Mouse (Mus musculus): ENCODE data around the gene Actb. TPM values are rescaled to one million over a fixed set of nuclear protein-coding genes. Genes with fewer than 3 reads are reported as not detected.

The Actb gene
- polyA plus RNA-seq, 1 experiment from 2014 or later = 15,839 TPM

DNA sequence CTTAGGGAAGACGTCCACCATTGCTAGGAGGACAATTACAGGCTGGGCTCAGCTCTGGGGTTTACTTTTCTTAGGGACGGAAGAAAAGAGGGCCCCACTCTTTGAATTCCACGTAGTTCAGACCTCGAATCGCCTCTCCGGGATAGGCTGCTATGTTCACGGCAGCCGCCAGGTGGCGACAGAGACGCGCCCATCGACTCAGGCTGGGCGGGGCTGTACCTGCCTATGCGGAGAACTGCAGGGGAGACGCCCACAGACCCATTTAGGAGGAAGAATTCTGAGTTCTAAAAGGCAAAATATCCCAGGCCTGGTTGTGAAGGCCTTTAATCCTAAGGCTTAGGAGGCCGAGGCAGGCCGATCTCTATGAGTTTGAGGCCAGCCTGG is 29.8 kb upstream of the Actb start:
- 4% methylated on average over 17 of the region's 17 CpGs for WGBS
- 0 out of 2 replicates have a peak overlapping the region, but pooled peaks have one; percentile 12 for H3K4me3 ChIP-seq (ENCODE audit: low read depth, low read length)
- peak overlapping the region; percentile 28 for H3K4me2 ChIP-seq (ENCODE audit: low read depth)
- ATAC-seq (ENCODE audit: insufficient read depth, low FRiP score, low TSS enrichment) = peak; percentile 41; the same call in 1 of the 2 replicates
- H3K9me3 ChIP-seq (ENCODE audit: control insufficient read depth, low read length) = no peaks in the 10 kb centered on the region
- peak overlapping the region; percentile 41 for H3K9ac ChIP-seq (ENCODE audit: low read length)
- H3K4me1 ChIP-seq (ENCODE audit: control insufficient read depth, insufficient read depth, low read length) = no peaks in the 10 kb centered on the region
- no peaks in the 10 kb centered on the region for H3K36me3 ChIP-seq (ENCODE audit: control insufficient read depth, insufficient read depth, low read length)
- no peaks in the 10 kb centered on the region for H3K27me3 ChIP-seq (ENCODE audit: control insufficient read depth, insufficient read depth, low read length)
- DNase-seq (ENCODE audit: low spot score) = peak; percentile 85
- H3K27ac ChIP-seq (ENCODE audit: low read depth, low read length) = no peak overlapping the region

DNA sequence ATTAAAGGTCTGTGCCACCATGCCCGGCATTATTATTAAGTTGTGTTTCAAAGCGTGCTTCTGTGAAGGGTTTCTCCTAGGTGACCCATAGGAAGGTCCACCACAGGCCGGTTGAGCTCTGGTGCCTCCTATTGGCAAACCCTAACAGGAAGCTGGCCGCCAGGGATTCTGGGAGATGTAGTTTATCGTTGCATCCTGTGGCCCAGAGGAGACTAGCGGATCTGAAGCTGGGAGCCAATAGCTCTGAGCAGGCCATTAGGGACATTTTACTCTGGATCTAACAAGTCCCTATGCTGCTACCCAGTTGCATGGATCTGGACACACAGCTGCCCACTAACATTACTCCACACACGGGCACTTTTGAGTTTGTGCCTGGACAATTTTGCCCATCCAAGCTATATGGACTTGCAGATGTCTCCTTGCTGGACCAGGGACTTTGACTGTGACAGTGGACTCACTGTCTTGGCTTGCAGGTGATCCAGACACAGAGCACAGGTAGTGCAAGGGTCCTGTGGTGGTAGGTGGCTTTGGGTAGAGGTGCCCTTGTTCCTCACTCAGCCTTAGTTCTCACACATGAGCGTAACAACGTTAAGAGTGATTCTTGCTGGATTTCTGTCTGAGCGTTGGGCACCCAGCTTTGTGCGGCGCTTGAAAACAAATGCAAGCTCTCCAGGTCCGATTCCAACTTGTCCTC is 29.2 kb upstream of the Actb start:
- Histone ChIP-seq H3K27me3 (ENCODE audit: control insufficient read depth, insufficient read depth, low read length) (no peaks in the 10 kb centered on the region), H3K4me1 (ENCODE audit: control insufficient read depth, insufficient read depth, low read length) (no peaks in the 10 kb centered on the region), H3K4me3 (ENCODE audit: low read depth, low read length) (0 out of 2 replicates have a peak overlapping the region, but pooled peaks have one; percentile 12), H3K27ac (ENCODE audit: low read depth, low read length) (no peak overlapping the region), H3K9me3 (ENCODE audit: control insufficient read depth, low read length) (no peaks in the 10 kb centered on the region), H3K36me3 (ENCODE audit: control insufficient read depth, insufficient read depth, low read length) (no peaks in the 10 kb centered on the region), H3K4me2 (ENCODE audit: low read depth) (peak overlapping the region; percentile 28), H3K9ac (ENCODE audit: low read length) (peak overlapping the region; percentile 41)
- ATAC-seq (ENCODE audit: insufficient read depth, low FRiP score, low TSS enrichment) (peak; percentile 65), DNase-seq (ENCODE audit: low spot score) (peak; percentile 87)
- 20% methylated on average over 13 of the region's 13 CpGs for WGBS

DNA sequence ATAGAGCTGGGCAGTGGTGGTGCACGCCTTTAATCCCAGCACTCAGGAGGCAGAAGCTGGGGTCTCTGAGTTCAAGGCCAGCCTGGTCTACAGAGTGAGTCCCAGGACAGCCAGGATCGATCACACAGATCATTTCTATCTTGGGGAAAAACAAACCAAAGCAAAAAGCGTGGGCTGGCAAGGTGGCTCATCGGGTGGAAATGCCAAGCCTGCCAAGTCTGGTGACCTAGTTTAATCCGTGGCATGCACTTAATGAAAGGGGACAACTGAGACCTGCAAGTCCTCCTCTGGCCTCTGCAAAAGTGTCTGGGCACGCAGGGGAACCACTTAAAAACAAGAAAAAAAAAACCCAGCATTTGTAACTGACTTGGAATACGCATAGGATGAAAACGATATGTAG is 26.2 kb upstream of the Actb start:
- ATAC-seq (ENCODE audit: insufficient read depth, low FRiP score, low TSS enrichment) (no peak), DNase-seq (ENCODE audit: low spot score) (no peak)
- Histone ChIP-seq H3K9ac (ENCODE audit: low read length) (no peak overlapping the region), H3K9me3 (ENCODE audit: control insufficient read depth, low read length) (no peaks in the 10 kb centered on the region), H3K27me3 (ENCODE audit: control insufficient read depth, insufficient read depth, low read length) (0 out of 2 replicates have a peak, but pooled peaks cover 3% of the 10 kb centered on the region), H3K4me2 (ENCODE audit: low read depth) (no peak overlapping the region), H3K36me3 (ENCODE audit: control insufficient read depth, insufficient read depth, low read length) (no peaks in the 10 kb centered on the region), H3K4me3 (ENCODE audit: low read depth, low read length) (no peak overlapping the region), H3K27ac (ENCODE audit: low read depth, low read length) (no peak overlapping the region), H3K4me1 (ENCODE audit: control insufficient read depth, insufficient read depth, low read length) (peaks cover 3% of the 10 kb centered on the region; the same call in 1 of the 2 replicates)
- WGBS = 82% methylated on average over 8 of the region's 8 CpGs

DNA sequence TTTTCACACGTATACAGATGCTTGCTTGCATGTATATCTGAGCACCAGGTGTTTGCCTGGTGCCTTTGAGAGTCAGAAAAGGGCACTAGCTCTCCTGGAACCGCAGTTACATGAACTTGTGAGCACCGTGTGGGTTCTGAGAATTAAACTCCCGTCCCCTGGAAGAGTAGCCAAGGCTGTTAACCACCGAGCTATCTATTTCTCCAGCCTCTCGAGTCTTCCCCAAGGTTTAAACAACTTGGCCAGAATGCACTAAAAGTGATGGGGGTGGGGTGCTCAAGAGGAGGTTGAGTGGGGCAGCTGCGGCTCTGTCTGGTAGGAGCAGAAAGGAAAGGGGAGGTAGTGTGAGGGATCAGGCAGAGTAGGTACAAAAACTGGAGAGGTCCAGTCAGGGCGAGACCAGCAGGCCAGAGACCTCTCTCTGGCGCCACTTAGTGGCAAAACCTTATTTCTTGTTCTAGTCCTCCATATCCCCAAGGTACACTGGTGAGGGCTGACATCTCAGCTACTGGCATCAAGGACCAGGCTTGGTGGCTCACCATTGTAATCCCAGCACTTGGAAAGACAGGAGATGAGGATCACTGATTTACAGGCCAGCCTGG is 25.6 kb upstream of the Actb start:
- Histone ChIP-seq H3K4me2 (ENCODE audit: low read depth) (no peak overlapping the region), H3K9ac (ENCODE audit: low read length) (no peak overlapping the region), H3K4me1 (ENCODE audit: control insufficient read depth, insufficient read depth, low read length) (peaks cover 3% of the 10 kb centered on the region; the same call in 1 of the 2 replicates), H3K9me3 (ENCODE audit: control insufficient read depth, low read length) (no peaks in the 10 kb centered on the region), H3K4me3 (ENCODE audit: low read depth, low read length) (no peak overlapping the region), H3K27me3 (ENCODE audit: control insufficient read depth, insufficient read depth, low read length) (0 out of 2 replicates have a peak, but pooled peaks cover 3% of the 10 kb centered on the region), H3K36me3 (ENCODE audit: control insufficient read depth, insufficient read depth, low read length) (no peaks in the 10 kb centered on the region), H3K27ac (ENCODE audit: low read depth, low read length) (no peak overlapping the region)
- DNase-seq (ENCODE audit: low spot score) (peak; percentile 62), ATAC-seq (ENCODE audit: insufficient read depth, low FRiP score, low TSS enrichment) (no peak; the same call in 1 of the 2 replicates)
- WGBS = 30% methylated on average over 9 of the region's 9 CpGs

DNA sequence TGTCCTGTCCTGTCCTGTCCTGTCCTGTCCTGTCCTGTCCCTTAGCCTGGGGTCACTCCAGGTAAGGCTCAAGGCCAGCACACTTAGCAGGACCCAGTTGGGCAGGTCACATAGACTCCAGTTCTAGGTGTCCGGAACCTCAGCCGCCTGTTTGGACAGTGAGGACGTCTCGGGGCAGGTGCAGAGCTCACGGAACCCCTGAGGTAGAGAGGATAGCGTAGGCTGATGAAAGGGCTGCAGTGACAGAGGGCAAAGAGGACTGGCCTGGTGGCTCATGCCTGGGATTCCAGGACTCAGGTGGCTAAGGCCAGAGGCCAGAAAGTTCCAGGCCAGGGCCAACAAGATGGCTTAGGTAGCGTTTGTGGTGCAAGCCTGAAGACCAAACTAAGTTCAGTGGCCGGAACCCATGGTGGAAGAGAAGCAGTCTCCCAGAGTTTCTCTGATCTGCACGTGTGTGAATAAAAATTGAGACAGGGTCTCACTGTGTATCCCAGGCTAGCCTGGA is 24.7 kb upstream of the Actb start:
- H3K4me2 ChIP-seq (ENCODE audit: low read depth) = no peak overlapping the region
- 88% methylated on average over 9 of the region's 9 CpGs for WGBS
- H3K27ac ChIP-seq (ENCODE audit: low read depth, low read length) = no peak overlapping the region
- DNase-seq (ENCODE audit: low spot score) (no peak), ATAC-seq (ENCODE audit: insufficient read depth, low FRiP score, low TSS enrichment) (no peak)
- H3K4me1 ChIP-seq (ENCODE audit: control insufficient read depth, insufficient read depth, low read length) = peaks cover 5% of the 10 kb centered on the region; the same call in 1 of the 2 replicates
- H3K27me3 ChIP-seq (ENCODE audit: control insufficient read depth, insufficient read depth, low read length) = 0 out of 2 replicates have a peak, but pooled peaks cover 3% of the 10 kb centered on the region
- no peaks in the 10 kb centered on the region for H3K36me3 ChIP-seq (ENCODE audit: control insufficient read depth, insufficient read depth, low read length)
- no peak overlapping the region for H3K9ac ChIP-seq (ENCODE audit: low read length)
- no peaks in the 10 kb centered on the region for H3K9me3 ChIP-seq (ENCODE audit: control insufficient read depth, low read length)
- no peak overlapping the region for H3K4me3 ChIP-seq (ENCODE audit: low read depth, low read length)

DNA sequence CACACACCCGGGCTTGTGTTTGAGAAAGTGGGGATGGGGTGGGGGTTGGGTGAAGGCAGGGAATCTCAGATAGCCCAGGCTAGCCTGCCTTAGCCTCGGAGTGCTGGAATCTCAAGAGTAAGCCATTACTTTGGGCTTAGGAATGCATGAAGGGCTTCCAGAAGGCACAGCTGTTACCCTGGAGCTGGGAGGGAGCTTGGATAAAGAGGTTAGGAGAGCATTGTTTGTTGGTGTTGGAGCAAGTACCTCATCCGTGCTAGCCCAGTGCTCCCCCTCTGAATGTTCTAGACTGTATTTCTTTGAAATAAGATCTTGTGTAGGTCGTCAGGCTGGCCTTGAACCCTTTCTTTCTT is 22.8 kb upstream of the Actb start:
- peak overlapping the region; percentile 56 for H3K9ac ChIP-seq (ENCODE audit: low read length)
- no peaks in the 10 kb centered on the region for H3K9me3 ChIP-seq (ENCODE audit: control insufficient read depth, low read length)
- ATAC-seq (ENCODE audit: insufficient read depth, low FRiP score, low TSS enrichment) (no peak), DNase-seq (ENCODE audit: low spot score) (no peak)
- no peaks in the 10 kb centered on the region for H3K36me3 ChIP-seq (ENCODE audit: control insufficient read depth, insufficient read depth, low read length)
- peak overlapping the region; percentile 26 for H3K4me3 ChIP-seq (ENCODE audit: low read depth, low read length)
- no peak overlapping the region for H3K27ac ChIP-seq (ENCODE audit: low read depth, low read length)
- 0 out of 2 replicates have a peak, but pooled peaks cover 3% of the 10 kb centered on the region for H3K27me3 ChIP-seq (ENCODE audit: control insufficient read depth, insufficient read depth, low read length)
- WGBS = 26% methylated on average over 4 of the region's 4 CpGs
- H3K4me1 ChIP-seq (ENCODE audit: control insufficient read depth, insufficient read depth, low read length) = peaks cover 6% of the 10 kb centered on the region; the same call in 1 of the 2 replicates
- H3K4me2 ChIP-seq (ENCODE audit: low read depth) = peak overlapping the region; percentile 46

DNA sequence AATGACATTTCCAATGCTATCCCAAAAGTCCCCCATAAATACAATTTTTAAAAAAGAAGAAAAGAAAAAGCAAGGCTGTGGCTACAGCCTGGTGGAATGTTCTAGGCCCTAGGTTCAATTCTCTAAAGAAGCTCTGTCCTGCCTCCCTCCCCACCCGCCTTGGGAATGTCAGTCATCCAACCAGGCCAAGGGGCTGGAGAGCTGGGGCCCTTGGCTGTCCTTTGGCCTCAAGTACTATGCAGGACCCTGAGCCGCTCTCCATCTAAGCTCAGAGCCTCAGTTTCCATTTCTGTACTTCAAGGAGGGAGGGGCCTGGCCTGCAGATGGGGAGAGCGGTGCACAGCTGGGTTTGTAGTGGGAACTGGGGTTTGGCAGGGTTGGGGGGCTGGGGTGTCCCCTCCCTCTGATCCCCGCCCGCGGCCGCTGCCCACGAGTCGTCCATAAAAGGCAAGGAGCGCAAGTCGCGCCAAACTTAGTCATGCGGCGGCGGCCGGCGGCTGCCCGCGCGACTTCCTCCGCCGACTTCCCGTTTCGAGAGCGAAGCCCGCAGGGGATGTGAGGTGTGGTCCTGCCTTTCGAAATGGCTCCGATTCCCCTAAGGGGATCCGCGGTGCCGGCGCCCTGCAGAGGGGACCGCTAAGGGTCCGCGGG is 22.3 kb upstream of the Actb start:
- DNase-seq (ENCODE audit: low spot score) = peak; percentile 73
- Histone ChIP-seq H3K27me3 (ENCODE audit: control insufficient read depth, insufficient read depth, low read length) (0 out of 2 replicates have a peak, but pooled peaks cover 3% of the 10 kb centered on the region), H3K36me3 (ENCODE audit: control insufficient read depth, insufficient read depth, low read length) (no peaks in the 10 kb centered on the region), H3K4me1 (ENCODE audit: control insufficient read depth, insufficient read depth, low read length) (peaks cover 6% of the 10 kb centered on the region; the same call in 1 of the 2 replicates), H3K4me2 (ENCODE audit: low read depth) (peak overlapping the region; percentile 46), H3K27ac (ENCODE audit: low read depth, low read length) (no peak overlapping the region), H3K4me3 (ENCODE audit: low read depth, low read length) (peak overlapping the region; percentile 26), H3K9ac (ENCODE audit: low read length) (peak overlapping the region; percentile 56), H3K9me3 (ENCODE audit: control insufficient read depth, low read length) (no peaks in the 10 kb centered on the region)
- 4% methylated on average over 35 of the region's 35 CpGs for WGBS
- no peak for ATAC-seq (ENCODE audit: insufficient read depth, low FRiP score, low TSS enrichment)

DNA sequence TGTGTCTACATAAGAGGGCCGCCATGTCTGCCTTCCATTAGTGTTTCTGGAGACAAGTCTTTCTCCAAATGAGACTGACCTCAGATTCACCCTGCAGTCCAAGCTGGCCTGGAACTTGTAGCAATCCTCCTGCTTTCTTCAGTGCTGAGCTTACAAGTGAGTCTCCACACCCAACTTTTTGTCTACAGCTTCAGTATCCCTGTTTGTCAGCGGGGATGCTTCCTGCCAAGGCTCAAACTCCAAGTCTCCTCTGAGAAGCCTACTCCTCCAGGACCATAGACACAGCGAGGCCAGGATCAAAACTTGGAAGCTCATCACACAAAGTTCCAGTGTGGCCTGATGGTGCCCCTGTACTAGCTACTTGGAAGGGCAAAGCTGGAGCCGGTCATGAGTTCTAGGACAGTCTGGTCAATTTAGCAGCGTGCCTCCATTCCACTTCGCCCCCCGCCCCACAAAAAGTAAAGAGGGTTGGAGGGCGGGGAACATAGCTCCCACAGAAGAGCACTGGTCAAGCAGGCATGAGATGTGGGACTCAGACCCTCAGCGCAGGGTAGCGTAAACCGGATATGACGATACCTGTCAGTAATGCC is 20.9 kb upstream of the Actb start:
- 94% methylated on average over 12 of the region's 12 CpGs for WGBS
- Histone ChIP-seq H3K36me3 (ENCODE audit: control insufficient read depth, insufficient read depth, low read length) (no peaks in the 10 kb centered on the region), H3K27me3 (ENCODE audit: control insufficient read depth, insufficient read depth, low read length) (0 out of 2 replicates have a peak, but pooled peaks cover 3% of the 10 kb centered on the region), H3K4me1 (ENCODE audit: control insufficient read depth, insufficient read depth, low read length) (peaks cover 6% of the 10 kb centered on the region; the same call in 1 of the 2 replicates), H3K27ac (ENCODE audit: low read depth, low read length) (no peak overlapping the region), H3K4me3 (ENCODE audit: low read depth, low read length) (no peak overlapping the region), H3K9ac (ENCODE audit: low read length) (no peak overlapping the region), H3K4me2 (ENCODE audit: low read depth) (no peak overlapping the region), H3K9me3 (ENCODE audit: control insufficient read depth, low read length) (no peaks in the 10 kb centered on the region)
- ATAC-seq (ENCODE audit: insufficient read depth, low FRiP score, low TSS enrichment) = no peak
- DNase-seq (ENCODE audit: low spot score) = no peak

All from neural tube, embryonic 11.5 days (tissue).